Mouse (Mus musculus) neural tube, embryonic 13.5 days (tissue): ENCODE results near the gene Cdk6. TPM values are rescaled to one million over a fixed set of nuclear protein-coding genes. Genes with fewer than 3 reads are reported as not detected.
"Not testable (repeated sequence)": the region's sequence is repeated elsewhere in the genome, so short reads cannot be mapped to it uniquely, and the experiment has no call there.

ENCODE experiments used
- ATAC-seq: fragments of 200-750 bp; cut with Nextera tagmentation; 2 replicates; pipeline ENCODE4 v1.8.0; 2017; ENCODE audit warnings: low read depth, mild to moderate bottlenecking, moderate TSS enrichment, moderate library complexity
- H3K27ac ChIP-seq: fragments of 300-500 bp; sonication (generic); replicated peaks from 2 replicates; pipeline ENCODE4 v1.5.1; 2015; ENCODE audit warnings: moderate library complexity, mild to moderate bottlenecking, inconsistent platforms
- H3K27me3 ChIP-seq: fragments of 300-500 bp; sonication (generic); 2 replicates; pipeline ENCODE4 v1.6.1; 2015; ENCODE audit warnings: mild to moderate bottlenecking, inconsistent platforms
- H3K36me3 ChIP-seq: fragments of 300-500 bp; sonication (generic); 2 replicates; pipeline ENCODE4 v1.6.1; 2015; ENCODE audit warnings: mild to moderate bottlenecking, inconsistent platforms
- H3K4me1 ChIP-seq: fragments of 300-500 bp; sonication (generic); replicated peaks from 2 replicates; pipeline ENCODE4 v1.6.1; 2015; ENCODE audit warnings: inconsistent platforms
- H3K4me2 ChIP-seq: fragments of 300-500 bp; sonication (generic); 2 replicates; pipeline ENCODE4 v1.6.1; 2015; ENCODE audit warnings: inconsistent platforms, mild to moderate bottlenecking, moderate library complexity
- H3K4me3 ChIP-seq: fragments of 300-500 bp; sonication (generic); 2 replicates; pipeline ENCODE4 v1.5.1; 2015; ENCODE audit warnings: mild to moderate bottlenecking, inconsistent platforms
- H3K9ac ChIP-seq: fragments of 300-500 bp; sonication (generic); 2 replicates; pipeline ENCODE4 v1.6.1; 2015; ENCODE audit warnings: moderate library complexity, mild to moderate bottlenecking, inconsistent platforms
- H3K9me3 ChIP-seq: fragments of 300-500 bp; sonication (generic); 2 replicates; pipeline ENCODE4 v1.6.1; 2016; ENCODE audit warnings: inconsistent platforms
- WGBS: fragments of 180-500 bp; shearing (Covaris S2); methylation state at CpG from one replicate; pipeline ENCODE4 v1.1.7; 2015; 5-methylcytosine and 5-hydroxymethylcytosine counted together
- polyA plus RNA-seq: library from polyadenylated mRNA; unstranded; fragments of >200 nt; fragmentation: Nextera tagmentation; extraction: Ambion mirVana; gene quantifications from 2 replicates; pipeline ENCODE4 v1.2.1, GENCODE M21; 2015

Cdk6 gene
- 16.4 and 17.6 TPM in 2 replicates for polyA plus RNA-seq

GRCm38 (mm10) chr5:3341111-3341911, at the start of gene Cdk6:
Gene Cdk6, plus strand, starts transcription at chr5:3341485.
- under 1% methylated on average over 59 of the region's 59 CpGs for WGBS
- peak within 1 kb of the TSS; percentile 53 for H3K4me3 ChIP-seq
- peak within 1 kb of the TSS; percentile 24 for H3K27ac ChIP-seq
- H3K9ac ChIP-seq = peak within 1 kb of the TSS; percentile 70
- ATAC-seq = peak; percentile 24
- H3K4me1 ChIP-seq = peaks cover 35% of the 10 kb centered on the region
- no peaks in the 10 kb centered on the region for H3K9me3 ChIP-seq
- H3K4me2 ChIP-seq = peak within 1 kb of the TSS; percentile 92
- peaks cover 40% of the 10 kb centered on the region for H3K27me3 ChIP-seq
- no peaks in the 10 kb centered on the region for H3K36me3 ChIP-seq

- 86% methylated on average over 4 of the region's 4 CpGs for WGBS
- H3K36me3 ChIP-seq = no peaks in the 10 kb centered on the region
- H3K9me3 ChIP-seq = no peaks in the 10 kb centered on the region
- H3K4me2 ChIP-seq = no peak overlapping the region
- no peak overlapping the region for H3K9ac ChIP-seq
- H3K27ac ChIP-seq = no peak overlapping the region
- H3K27me3 ChIP-seq = no peaks in the 10 kb centered on the region
- ATAC-seq = no peak
- H3K4me1 ChIP-seq = 0 out of 2 replicates have a peak, but pooled peaks cover 5% of the 10 kb centered on the region
- H3K4me3 ChIP-seq = no peak overlapping the region
These were observed 47.6 kb upstream of the Cdk6 start for GRCm38 (mm10) chr5:3293666-3294065.

- Histone ChIP-seq H3K4me2 (no peak overlapping the region), H3K9me3 (no peaks in the 10 kb centered on the region), H3K27me3 (no peaks in the 10 kb centered on the region), H3K36me3 (no peaks in the 10 kb centered on the region), H3K9ac (no peak overlapping the region), H3K4me3 (no peak overlapping the region), H3K4me1 (no peaks in the 10 kb centered on the region), H3K27ac (no peak overlapping the region)
- ATAC-seq = no peak
- WGBS = 90% methylated on average over 12 of the region's 12 CpGs
These were observed 40.4 kb upstream of the Cdk6 start for GRCm38 (mm10) chr5:3300801-3301457.

- H3K27me3 ChIP-seq = no peaks in the 10 kb centered on the region
- no peak overlapping the region for H3K4me2 ChIP-seq
- H3K4me3 ChIP-seq = no peak overlapping the region
- no peaks in the 10 kb centered on the region for H3K9me3 ChIP-seq
- H3K9ac ChIP-seq = no peak overlapping the region
- H3K36me3 ChIP-seq = no peaks in the 10 kb centered on the region
- H3K4me1 ChIP-seq = no peaks in the 10 kb centered on the region
- WGBS = 79% methylated on average over 5 of the region's 5 CpGs
- H3K27ac ChIP-seq = no peak overlapping the region
- no peak for ATAC-seq
These were observed 39.8 kb upstream of the Cdk6 start for GRCm38 (mm10) chr5:3301535-3301934.

GRCm38 (mm10) chr5:3303876-3304275, 37.4 kb upstream of the Cdk6 start:
- no peak overlapping the region for H3K4me2 ChIP-seq
- ATAC-seq = no peak
- no peak overlapping the region for H3K4me3 ChIP-seq
- H3K9me3 ChIP-seq = no peaks in the 10 kb centered on the region
- no peaks in the 10 kb centered on the region for H3K36me3 ChIP-seq
- no peak overlapping the region for H3K27ac ChIP-seq
- 95% methylated on average over 9 of the region's 9 CpGs for WGBS
- no peaks in the 10 kb centered on the region for H3K4me1 ChIP-seq
- H3K9ac ChIP-seq = no peak overlapping the region
- no peaks in the 10 kb centered on the region for H3K27me3 ChIP-seq

- Histone ChIP-seq H3K9me3 (no peaks in the 10 kb centered on the region), H3K4me1 (no peaks in the 10 kb centered on the region), H3K4me2 (no peak overlapping the region), H3K36me3 (no peaks in the 10 kb centered on the region), H3K9ac (no peak overlapping the region), H3K27me3 (no peaks in the 10 kb centered on the region), H3K4me3 (no peak overlapping the region), H3K27ac (no peak overlapping the region)
- WGBS = 71% methylated on average over 1 of the region's 1 CpGs
- no peak for ATAC-seq
These were observed 35.1 kb upstream of the Cdk6 start for GRCm38 (mm10) chr5:3306146-3306545.

GRCm38 (mm10) chr5:3309122-3309521, 32.2 kb upstream of the Cdk6 start:
- no peaks in the 10 kb centered on the region for H3K36me3 ChIP-seq
- no peaks in the 10 kb centered on the region for H3K27me3 ChIP-seq
- no peak overlapping the region for H3K4me3 ChIP-seq
- H3K9ac ChIP-seq = no peak overlapping the region
- H3K4me2 ChIP-seq = no peak overlapping the region
- H3K27ac ChIP-seq = no peak overlapping the region
- no peak for ATAC-seq
- H3K9me3 ChIP-seq = no peaks in the 10 kb centered on the region
- no peaks in the 10 kb centered on the region for H3K4me1 ChIP-seq

- no peak overlapping the region for H3K9ac ChIP-seq
- no peak overlapping the region for H3K4me3 ChIP-seq
- no peak for ATAC-seq
- no peak overlapping the region for H3K27ac ChIP-seq
- H3K4me2 ChIP-seq = no peak overlapping the region
- 78% methylated on average over 1 of the region's 1 CpGs for WGBS
- no peaks in the 10 kb centered on the region for H3K9me3 ChIP-seq
- no peaks in the 10 kb centered on the region for H3K27me3 ChIP-seq
- no peaks in the 10 kb centered on the region for H3K36me3 ChIP-seq
- no peaks in the 10 kb centered on the region for H3K4me1 ChIP-seq
These were observed 31.7 kb upstream of the Cdk6 start for GRCm38 (mm10) chr5:3309587-3309986.

- 93% methylated on average over 7 of the region's 7 CpGs for WGBS
- ATAC-seq = not testable (repeated sequence)
These were observed 30.1 kb upstream of the Cdk6 start for GRCm38 (mm10) chr5:3311156-3311555.

GRCm38 (mm10) chr5:3317724-3318123, 23.6 kb upstream of the Cdk6 start:
- not testable (repeated sequence) for H3K27me3 ChIP-seq, H3K36me3 ChIP-seq, H3K4me1 ChIP-seq, H3K9me3 ChIP-seq, ATAC-seq, H3K4me2 ChIP-seq, H3K4me3 ChIP-seq, H3K27ac ChIP-seq, H3K9ac ChIP-seq
- 87% methylated on average over 5 of the region's 5 CpGs for WGBS

More at GRCm38 (mm10) chr5:3311156-3311555, 30.1 kb upstream of the Cdk6 start:
- H3K27ac ChIP-seq, H3K4me3 ChIP-seq, H3K9me3 ChIP-seq, H3K4me1 ChIP-seq, H3K36me3 ChIP-seq, H3K9ac ChIP-seq, H3K4me2 ChIP-seq, H3K27me3 ChIP-seq: not testable (repeated sequence)

GRCm38 (mm10) chr5:3320225-3320624, 21.1 kb upstream of the Cdk6 start:
- 3% methylated on average over 1 of the region's 1 CpGs for WGBS
- no peaks in the 10 kb centered on the region for H3K27me3 ChIP-seq
- no peak overlapping the region for H3K27ac ChIP-seq
- H3K4me1 ChIP-seq = no peaks in the 10 kb centered on the region
- no peak overlapping the region for H3K4me3 ChIP-seq
- H3K36me3 ChIP-seq = no peaks in the 10 kb centered on the region
- H3K9me3 ChIP-seq = no peaks in the 10 kb centered on the region
- no peak overlapping the region for H3K9ac ChIP-seq
- no peak overlapping the region for H3K4me2 ChIP-seq
- ATAC-seq = no peak

- Histone ChIP-seq H3K9me3 (no peaks in the 10 kb centered on the region), H3K4me3 (no peak overlapping the region), H3K36me3 (no peaks in the 10 kb centered on the region), H3K4me2 (no peak overlapping the region), H3K27ac (no peak overlapping the region), H3K9ac (no peak overlapping the region), H3K27me3 (no peaks in the 10 kb centered on the region), H3K4me1 (no peaks in the 10 kb centered on the region)
- WGBS = 84% methylated on average over 6 of the region's 6 CpGs
- ATAC-seq = no peak
These were observed 19.2 kb upstream of the Cdk6 start for GRCm38 (mm10) chr5:3322052-3322451.
